Mouse (Mus musculus) heart, postnatal 0 days (tissue): ENCODE measurements around the gene Dhx30. TPM values are rescaled to one million over a fixed set of nuclear protein-coding genes. Genes with fewer than 3 reads are reported as not detected.

Experiments used
- ATAC-seq: fragments of 200-750 bp; cut with Nextera tagmentation; 2 replicates; pipeline ENCODE4 v1.8.0; 2017; ENCODE audit warnings: low read depth, moderate number of reproducible peaks, moderate library complexity; ENCODE audit not compliant: insufficient read depth
- DNase-seq: peaks from one replicate; pipeline ENCODE4 v3.0.0-alpha.2; 2016; ENCODE audit warnings: low spot score
- H3K27ac ChIP-seq: fragments of 300-500 bp; sonication (generic); 2 replicates; pipeline ENCODE4 v1.5.1; 2014; ENCODE audit warnings: low read depth, mild to moderate bottlenecking
- H3K27me3 ChIP-seq: fragments of 300-500 bp; sonication (generic); 2 replicates; pipeline ENCODE4 v1.6.1; 2014; ENCODE audit warnings: low read length, mixed read lengths; ENCODE audit not compliant: control insufficient read depth, insufficient read depth
- H3K36me3 ChIP-seq: fragments of 300-500 bp; sonication (generic); replicated peaks from 2 replicates; pipeline ENCODE4 v1.6.1; 2014; ENCODE audit warnings: low read length, mixed read lengths; ENCODE audit not compliant: control insufficient read depth, insufficient read depth
- H3K4me1 ChIP-seq: fragments of 300-500 bp; sonication (generic); 2 replicates; pipeline ENCODE4 v1.6.1; 2014; ENCODE audit warnings: antibody characterized with exemption; ENCODE audit not compliant: control insufficient read depth, insufficient read depth
- H3K4me2 ChIP-seq: fragments of 300-500 bp; sonication (generic); 2 replicates; pipeline ENCODE4 v1.6.1; 2014; ENCODE audit warnings: low read depth, mild to moderate bottlenecking, low read length, moderate library complexity
- H3K4me3 ChIP-seq: fragments of 300-500 bp; sonication (generic); 2 replicates; pipeline ENCODE4 v1.5.1; 2014; ENCODE audit warnings: low read depth, low read length
- H3K9ac ChIP-seq: fragments of 300-500 bp; sonication (generic); replicated peaks from 2 replicates; pipeline ENCODE4 v1.6.1; 2014; ENCODE audit warnings: low read depth, low read length, mixed read lengths
- H3K9me3 ChIP-seq: fragments of 300-500 bp; sonication (generic); replicated peaks from 2 replicates; pipeline ENCODE4 v1.6.1; 2016; ENCODE audit warnings: low read length; ENCODE audit not compliant: control insufficient read depth
- CTCF ChIP-seq: IDR thresholded peaks from 2 replicates; pipeline ENCODE4 v1.5.1; 2016; ENCODE audit warnings: antibody characterized with exemption, control low read depth, low read depth
- EP300 ChIP-seq: IDR thresholded peaks from 2 replicates; pipeline ENCODE4 v1.6.1; 2016; ENCODE audit warnings: antibody characterized with exemption, low read depth
- WGBS: fragments of 180-500 bp; shearing (Covaris S2); extraction: QIAGEN DNeasy Blood & Tissue Kit; methylation state at CpG from one replicate; pipeline ENCODE4 v1.1.7; 2014; 5-methylcytosine and 5-hydroxymethylcytosine counted together
- polyA plus RNA-seq: library from polyadenylated mRNA; unstranded; fragments of >200 nt; fragmentation: Nextera tagmentation; extraction: Ambion mirVana; gene quantifications from 2 replicates; pipeline ENCODE4 v1.2.1, GENCODE M21; 2015
- total RNA-seq: library from RNA; depleted of rRNA; stranded (reverse); fragments of >200 nt; gene quantifications from 2 replicates; pipeline ENCODE4 v1.2.3, GENCODE M21; 2014; ENCODE audit warnings: low replicate concordance

Dhx30 gene
- total and polyA plus RNA-seq, 2 experiments from 2014 or later = 66.4 to 111 TPM

GRCm38 (mm10) chr9:110116977-110117778 is 452 bp downstream of the Dhx30 start, which contains the start of gene Smarcc1:
Smarcc1 (plus strand) TSS chr9:110117708.
- TF ChIP-seq CTCF (no peak), EP300 (peak; percentile 61; the same call in 1 of the 2 replicates)
- no peaks in the 10 kb centered on the region for H3K9me3 ChIP-seq
- DNase-seq = peak; percentile 83
- WGBS = under 1% methylated on average over 76 of the region's 79 CpGs
- H3K9ac ChIP-seq = peak within 1 kb of the TSS; percentile 84
- H3K27me3 ChIP-seq = no peaks in the 10 kb centered on the region
- peak within 1 kb of the TSS; percentile 94 for H3K4me2 ChIP-seq
- peaks cover 11% of the 10 kb centered on the region for H3K4me1 ChIP-seq
- H3K36me3 ChIP-seq = peaks cover 27% of the 10 kb centered on the region
- peak; percentile 95 for ATAC-seq
- peak within 1 kb of the TSS; percentile 91 for H3K27ac ChIP-seq
- peak within 1 kb of the TSS; percentile 74 for H3K4me3 ChIP-seq

GRCm38 (mm10) chr9:110116353-110116976 is 1.2 kb downstream of the Dhx30 start:
- 15% methylated on average over 10 of the region's 10 CpGs for WGBS
- H3K4me1 ChIP-seq = peaks cover 11% of the 10 kb centered on the region
- H3K27me3 ChIP-seq = no peaks in the 10 kb centered on the region
- peak overlapping the region; percentile 94 for H3K4me2 ChIP-seq
- no peak for ATAC-seq
- no peaks in the 10 kb centered on the region for H3K9me3 ChIP-seq
- H3K36me3 ChIP-seq = peaks cover 33% of the 10 kb centered on the region
- H3K9ac ChIP-seq = peak overlapping the region; percentile 84
- no peak for TF ChIP-seq EP300
- no peak for TF ChIP-seq CTCF
- DNase-seq = peak; percentile 31
- H3K27ac ChIP-seq = peak overlapping the region; percentile 91
- peak overlapping the region; percentile 74 for H3K4me3 ChIP-seq

GRCm38 (mm10) chr9:110100627-110101600 is 16.7 kb downstream of the Dhx30 start:
- WGBS = 3% methylated on average over 41 of the region's 41 CpGs
- 0 out of 2 replicates have a peak, but pooled peaks cover 3% of the 10 kb centered on the region for H3K4me1 ChIP-seq
- H3K4me2 ChIP-seq = peak overlapping the region; percentile 78
- peak overlapping the region; percentile 98 for H3K4me3 ChIP-seq
- H3K27ac ChIP-seq = peak overlapping the region; percentile 63
- peak overlapping the region; percentile 95 for H3K9ac ChIP-seq
- DNase-seq = peak; percentile 91
- H3K27me3 ChIP-seq = no peaks in the 10 kb centered on the region
- peak; percentile 95 for TF ChIP-seq CTCF
- no peak for TF ChIP-seq EP300
- H3K9me3 ChIP-seq = no peaks in the 10 kb centered on the region
- ATAC-seq = peak; percentile 96
- H3K36me3 ChIP-seq = peaks cover 61% of the 10 kb centered on the region

GRCm38 (mm10) chr9:110097791-110098190 is 19.8 kb downstream of the Dhx30 start:
- no peak overlapping the region for H3K9ac ChIP-seq
- H3K4me3 ChIP-seq = no peak overlapping the region
- H3K36me3 ChIP-seq = peaks cover 58% of the 10 kb centered on the region
- H3K27me3 ChIP-seq = no peaks in the 10 kb centered on the region
- H3K4me1 ChIP-seq = 0 out of 2 replicates have a peak, but pooled peaks cover 3% of the 10 kb centered on the region
- H3K27ac ChIP-seq = no peak overlapping the region
- H3K4me2 ChIP-seq = no peak overlapping the region
- no peak for ATAC-seq
- TF ChIP-seq CTCF (no peak), EP300 (no peak)
- H3K9me3 ChIP-seq = no peaks in the 10 kb centered on the region
- WGBS = 90% methylated on average over 3 of the region's 3 CpGs
- no peak for DNase-seq

- ATAC-seq = no peak
- Histone ChIP-seq H3K27ac (no peak overlapping the region), H3K4me2 (no peak overlapping the region), H3K27me3 (no peaks in the 10 kb centered on the region), H3K36me3 (peaks cover 88% of the 10 kb centered on the region), H3K4me1 (no peaks in the 10 kb centered on the region), H3K9me3 (no peaks in the 10 kb centered on the region), H3K9ac (no peak overlapping the region), H3K4me3 (no peak overlapping the region)
- 92% methylated on average over 4 of the region's 4 CpGs for WGBS
- DNase-seq = no peak
- TF ChIP-seq EP300 (no peak), CTCF (peak; percentile 0; the same call in 1 of the 2 replicates)
These were observed 22.9 kb downstream of the Dhx30 start for GRCm38 (mm10) chr9:110094761-110095160.
